Mouse (Mus musculus): Measurements from ENCODE around the gene Zmynd8. TPM values are rescaled to one million over a fixed set of nuclear protein-coding genes. Genes with fewer than 3 reads are reported as not detected.
A peak's percentile ranks its signal among the peaks of the same experiment; 100 is the strongest.

Gene Zmynd8
- total RNA-seq, 1 experiment: 49.7 TPM

DNA sequence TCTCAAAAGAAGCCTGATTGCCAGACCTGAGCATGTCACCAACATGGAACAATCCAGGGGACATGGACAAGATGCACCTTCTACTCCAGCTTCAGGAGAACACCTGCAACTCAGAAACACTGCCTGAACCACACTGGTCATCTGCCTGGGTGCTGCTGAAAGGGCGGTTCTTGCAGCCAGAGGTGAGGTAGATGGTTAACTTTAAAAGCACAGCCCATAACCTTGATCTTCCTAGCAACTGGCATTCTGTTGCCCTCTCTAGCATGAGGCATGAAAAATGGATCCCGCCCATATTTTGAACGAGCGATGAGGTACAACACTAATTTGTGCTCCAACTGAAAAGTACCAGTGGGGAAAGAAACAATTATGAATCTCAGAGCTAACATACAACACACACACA is 21.6 kb downstream of the Zmynd8 start:
- no peak overlapping the region for H3K27ac ChIP-seq (ENCODE audit: insufficient read depth, low read depth, low read length, poor library complexity, severe bottlenecking)
- no peak for TF ChIP-seq ZNF384 (IDR thresholded peaks at IDR 0.05; ENCODE audit: low read depth, low read length)
- no peak for TF ChIP-seq HCFC1 (IDR thresholded peaks at IDR 0.05; ENCODE audit: borderline replicate concordance, insufficient read depth, low read length)
- TF ChIP-seq ZC3H11A (IDR thresholded peaks at IDR 0.05; ENCODE audit: borderline replicate concordance, low read depth, low read length): no peak
- TF ChIP-seq CHD2 (IDR thresholded peaks at IDR 0.05; ENCODE audit: low read depth, low read length): no peak
- no peak for TF ChIP-seq MAFK (IDR thresholded peaks at IDR 0.05; ENCODE audit: insufficient read depth, low read depth, low read length)
- no peak overlapping the region for H3K9ac ChIP-seq (ENCODE audit: insufficient read depth, low read depth, low read length, poor library complexity, severe bottlenecking)
- H3K36me3 ChIP-seq (ENCODE audit: control insufficient read depth, insufficient read depth, low read length, poor library complexity, severe bottlenecking): peaks cover 25% of the 10 kb centered on the region
- DNase-seq (ENCODE audit: low read depth, low spot score): no peak
- peaks cover 42 to 48% of the 10 kb centered on the region in 2 experiments for H3K4me1 ChIP-seq (ENCODE audit: control insufficient read depth in 2 of 2, insufficient read depth in 2 of 2, low read length in 2 of 2, poor library complexity in 1 of 2)
- in situ Hi-C loops (cut with MboI; ENCODE audit: low sequenced_read_pairs in 2 of 2, unreplicated experiment in 2 of 2): no loop called here
- no peaks in the 10 kb centered on the region for H3K9me3 ChIP-seq (ENCODE audit: control insufficient read depth, insufficient read depth, low read depth, low read length)
- H3K4me3 ChIP-seq (ENCODE audit: insufficient read depth in 1 of 2, low read depth in 1 of 2, low read length in 2 of 2, poor library complexity in 1 of 2, severe bottlenecking in 1 of 2): no peak overlapping the region

DNA sequence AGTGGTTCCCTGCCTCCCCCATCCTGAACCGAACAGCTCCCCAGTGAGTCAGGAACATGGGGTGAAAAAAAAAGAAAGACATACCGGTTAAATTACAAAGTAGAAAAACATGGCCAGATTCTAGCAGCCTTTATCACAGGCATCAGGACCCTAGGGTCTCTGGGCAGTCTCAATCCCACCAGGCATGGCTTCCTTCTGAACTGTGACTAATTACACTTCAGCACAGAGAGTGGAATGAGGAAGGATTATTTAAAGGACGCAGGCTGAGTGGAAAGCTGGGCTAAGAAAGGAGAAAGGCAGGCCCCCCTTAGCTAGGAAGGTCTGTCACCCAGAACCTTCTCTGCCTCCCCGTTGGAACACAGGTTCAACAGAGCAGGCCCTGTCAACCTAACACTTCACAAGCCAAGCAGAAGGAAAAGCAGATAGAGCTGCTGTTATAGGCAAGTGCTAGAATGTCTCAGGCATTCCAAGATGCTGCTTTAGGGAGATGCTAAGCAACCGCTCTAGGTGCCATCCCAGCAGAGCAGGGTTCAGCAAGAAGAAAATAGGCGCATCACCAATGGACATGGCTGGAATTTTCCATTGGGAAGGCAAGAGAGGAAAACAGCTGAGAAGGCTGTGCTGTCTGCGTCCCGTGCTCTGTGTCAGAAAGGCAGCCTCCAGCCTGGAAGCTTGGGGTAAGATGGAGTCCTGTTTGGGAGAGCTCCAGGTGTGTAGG is 22.5 kb downstream of the Zmynd8 start:
- in situ Hi-C loops (cut with MboI; ENCODE audit: low sequenced_read_pairs in 2 of 2, unreplicated experiment in 2 of 2): no loop called here
- TF ChIP-seq MAFK (IDR thresholded peaks at IDR 0.05; ENCODE audit: insufficient read depth, low read depth, low read length) (no peak), ZNF384 (IDR thresholded peaks at IDR 0.05; ENCODE audit: low read depth, low read length) (no peak), ZC3H11A (IDR thresholded peaks at IDR 0.05; ENCODE audit: borderline replicate concordance, low read depth, low read length) (no peak), CHD2 (IDR thresholded peaks at IDR 0.05; ENCODE audit: low read depth, low read length) (no peak), HCFC1 (IDR thresholded peaks at IDR 0.05; ENCODE audit: borderline replicate concordance, insufficient read depth, low read length) (no peak)

GRCm38 (mm10) chr2:165875406-165875955 is 23.3 kb downstream of the Zmynd8 start:
- TF ChIP-seq MAFK (IDR thresholded peaks at IDR 0.05; ENCODE audit: insufficient read depth, low read depth, low read length): no peak
- no peak for TF ChIP-seq CHD2 (IDR thresholded peaks at IDR 0.05; ENCODE audit: low read depth, low read length)
- no peak for TF ChIP-seq HCFC1 (IDR thresholded peaks at IDR 0.05; ENCODE audit: borderline replicate concordance, insufficient read depth, low read length)
- no peak for TF ChIP-seq ZNF384 (IDR thresholded peaks at IDR 0.05; ENCODE audit: low read depth, low read length)
- TF ChIP-seq ZC3H11A (IDR thresholded peaks at IDR 0.05; ENCODE audit: borderline replicate concordance, low read depth, low read length): no peak
- Histone ChIP-seq H3K4me1 (ENCODE audit: control insufficient read depth in 2 of 2, insufficient read depth in 2 of 2, low read length in 2 of 2, poor library complexity in 1 of 2) (peaks cover 34 to 47% of the 10 kb centered on the region in 2 experiments), H3K4me3 (ENCODE audit: insufficient read depth in 1 of 2, low read depth in 1 of 2, low read length in 2 of 2, poor library complexity in 1 of 2, severe bottlenecking in 1 of 2) (peak overlapping the region; percentile 23 to 31)

More for the DNA sequence above, 22.5 kb downstream of the Zmynd8 start:
- Histone ChIP-seq H3K9ac (ENCODE audit: insufficient read depth, low read depth, low read length, poor library complexity, severe bottlenecking) (peak overlapping the region; percentile 5; the same call in 1 of the 2 replicates), H3K4me1 (ENCODE audit: control insufficient read depth in 2 of 2, insufficient read depth in 2 of 2, low read length in 2 of 2, poor library complexity in 1 of 2) (peaks cover 38 to 48% of the 10 kb centered on the region in 2 experiments), H3K36me3 (ENCODE audit: control insufficient read depth, insufficient read depth, low read length, poor library complexity, severe bottlenecking) (peaks cover 29% of the 10 kb centered on the region), H3K27ac (ENCODE audit: insufficient read depth, low read depth, low read length, poor library complexity, severe bottlenecking) (peak overlapping the region; percentile 14; the same call in 1 of the 2 replicates), H3K9me3 (ENCODE audit: control insufficient read depth, insufficient read depth, low read depth, low read length) (no peaks in the 10 kb centered on the region), H3K4me3 (ENCODE audit: insufficient read depth in 1 of 2, low read depth in 1 of 2, low read length in 2 of 2, poor library complexity in 1 of 2, severe bottlenecking in 1 of 2) (no peak overlapping the region)
- DNase-seq (ENCODE audit: low read depth, low spot score): no peak

GRCm38 (mm10) chr2:165874461-165875339 is 24.1 kb downstream of the Zmynd8 start:
- Histone ChIP-seq H3K36me3 (ENCODE audit: control insufficient read depth, insufficient read depth, low read length, poor library complexity, severe bottlenecking) (peaks cover 37% of the 10 kb centered on the region), H3K4me3 (ENCODE audit: insufficient read depth in 1 of 2, low read depth in 1 of 2, low read length in 2 of 2, poor library complexity in 1 of 2, severe bottlenecking in 1 of 2) (peak overlapping the region; percentile 23 to 31; a peak in 2 of 4 replicates), H3K27ac (ENCODE audit: insufficient read depth, low read depth, low read length, poor library complexity, severe bottlenecking) (peak overlapping the region; percentile 50), H3K9me3 (ENCODE audit: control insufficient read depth, insufficient read depth, low read depth, low read length) (no peaks in the 10 kb centered on the region), H3K9ac (ENCODE audit: insufficient read depth, low read depth, low read length, poor library complexity, severe bottlenecking) (peak overlapping the region; percentile 20), H3K4me1 (ENCODE audit: control insufficient read depth in 2 of 2, insufficient read depth in 2 of 2, low read length in 2 of 2, poor library complexity in 1 of 2) (peaks cover 30 to 46% of the 10 kb centered on the region in 2 experiments)
- TF ChIP-seq ZNF384 (IDR thresholded peaks at IDR 0.05; ENCODE audit: low read depth, low read length) (peak; percentile 11; the same call in 1 of the 2 replicates), MAFK (IDR thresholded peaks at IDR 0.05; ENCODE audit: insufficient read depth, low read depth, low read length) (no peak), CHD2 (IDR thresholded peaks at IDR 0.05; ENCODE audit: low read depth, low read length) (no peak), ZC3H11A (IDR thresholded peaks at IDR 0.05; ENCODE audit: borderline replicate concordance, low read depth, low read length) (no peak)
- DNase-seq (ENCODE audit: low read depth, low spot score): no peak
- in situ Hi-C loops (cut with MboI; ENCODE audit: low sequenced_read_pairs in 2 of 2, unreplicated experiment in 2 of 2): no loop called here

More at GRCm38 (mm10) chr2:165875406-165875955, 23.3 kb downstream of the Zmynd8 start:
- no peak for DNase-seq (ENCODE audit: low read depth, low spot score)
- no peaks in the 10 kb centered on the region for H3K9me3 ChIP-seq (ENCODE audit: control insufficient read depth, insufficient read depth, low read depth, low read length)
- H3K27ac ChIP-seq (ENCODE audit: insufficient read depth, low read depth, low read length, poor library complexity, severe bottlenecking): peak overlapping the region; percentile 50
- peak overlapping the region; percentile 20; the same call in 1 of the 2 replicates for H3K9ac ChIP-seq (ENCODE audit: insufficient read depth, low read depth, low read length, poor library complexity, severe bottlenecking)
- in situ Hi-C loops (cut with MboI; ENCODE audit: low sequenced_read_pairs in 2 of 2, unreplicated experiment in 2 of 2): no loop called here
- peaks cover 34% of the 10 kb centered on the region for H3K36me3 ChIP-seq (ENCODE audit: control insufficient read depth, insufficient read depth, low read length, poor library complexity, severe bottlenecking)

Data from ES-E14 (cell line).